Mouse (Mus musculus): Measurements from ENCODE around the gene Rab43. TPM values are rescaled to one million over a fixed set of nuclear protein-coding genes. Genes with fewer than 3 reads are reported as not detected.

Gene Rab43
- polyA plus RNA-seq, 1 experiment = 78.0 TPM

- Histone ChIP-seq H3K4me1 (ENCODE audit: control insufficient read depth, insufficient read depth, low read length) (peaks cover 18% of the 10 kb centered on the region), H3K27ac (ENCODE audit: insufficient read depth, low read depth, low read length) (0 out of 2 replicates have a peak overlapping the region, but pooled peaks have one; percentile 6), H3K4me3 (ENCODE audit: insufficient read depth, low read length) (no peak overlapping the region)
- TF ChIP-seq CTCF (IDR thresholded peaks at IDR 0.05; ENCODE audit: low read depth, low read length) (no peak), POLR2A (IDR thresholded peaks at IDR 0.05; ENCODE audit: borderline replicate concordance, low read depth, low read length) (no peak)
Observed at GRCm38 (mm10) chr6:87842254-87842653, 30.3 kb upstream of the Rab43 start.

- Histone ChIP-seq H3K4me3 (ENCODE audit: insufficient read depth, low read length) (no peak overlapping the region), H3K4me1 (ENCODE audit: control insufficient read depth, insufficient read depth, low read length) (peaks cover 24% of the 10 kb centered on the region), H3K27ac (ENCODE audit: insufficient read depth, low read depth, low read length) (no peak overlapping the region)
- TF ChIP-seq CTCF (IDR thresholded peaks at IDR 0.05; ENCODE audit: low read depth, low read length) = no peak
- no peak for TF ChIP-seq POLR2A (IDR thresholded peaks at IDR 0.05; ENCODE audit: borderline replicate concordance, low read depth, low read length)
Observed at GRCm38 (mm10) chr6:87841635-87842034, 29.7 kb upstream of the Rab43 start.

GRCm38 (mm10) chr6:87839797-87840341 lies 27.9 kb upstream of the Rab43 start:
- TF ChIP-seq CTCF (IDR thresholded peaks at IDR 0.05; ENCODE audit: low read depth, low read length) = no peak
- no peak for TF ChIP-seq POLR2A (IDR thresholded peaks at IDR 0.05; ENCODE audit: borderline replicate concordance, low read depth, low read length)
- peak overlapping the region; percentile 30; the same call in 1 of the 2 replicates for H3K27ac ChIP-seq (ENCODE audit: insufficient read depth, low read depth, low read length)

GRCm38 (mm10) chr6:87838551-87839197 lies 26.7 kb upstream of the Rab43 start, which contains the start of gene Isy1:
Gene Isy1, minus strand, starts transcription at chr6:87838798.
- H3K27ac ChIP-seq (ENCODE audit: insufficient read depth, low read depth, low read length) = peak within 1 kb of the TSS; percentile 81
- H3K4me3 ChIP-seq (ENCODE audit: insufficient read depth, low read length) = peak within 1 kb of the TSS; percentile 92
- peak; percentile 76 for TF ChIP-seq POLR2A (IDR thresholded peaks at IDR 0.05; ENCODE audit: borderline replicate concordance, low read depth, low read length)
- TF ChIP-seq CTCF (IDR thresholded peaks at IDR 0.05; ENCODE audit: low read depth, low read length) = no peak
- H3K4me1 ChIP-seq (ENCODE audit: control insufficient read depth, insufficient read depth, low read length) = peaks cover 21% of the 10 kb centered on the region

More at GRCm38 (mm10) chr6:87839797-87840341, 27.9 kb upstream of the Rab43 start:
- Histone ChIP-seq H3K4me1 (ENCODE audit: control insufficient read depth, insufficient read depth, low read length) (peaks cover 24% of the 10 kb centered on the region), H3K4me3 (ENCODE audit: insufficient read depth, low read length) (peak overlapping the region; percentile 92)

GRCm38 (mm10) chr6:87835695-87836094 lies 23.7 kb upstream of the Rab43 start, which contains the start of gene Gm45140:
Gene Gm45140, minus strand, starts transcription at chr6:87835795.
- Histone ChIP-seq H3K27ac (ENCODE audit: insufficient read depth, low read depth, low read length) (no peak within 1 kb of the TSS), H3K4me1 (ENCODE audit: control insufficient read depth, insufficient read depth, low read length) (peaks cover 12% of the 10 kb centered on the region), H3K4me3 (ENCODE audit: insufficient read depth, low read length) (no peak within 1 kb of the TSS)
- TF ChIP-seq CTCF (IDR thresholded peaks at IDR 0.05; ENCODE audit: low read depth, low read length) (no peak), POLR2A (IDR thresholded peaks at IDR 0.05; ENCODE audit: borderline replicate concordance, low read depth, low read length) (no peak)

GRCm38 (mm10) chr6:87820366-87820765 lies 8.4 kb upstream of the Rab43 start:
- TF ChIP-seq CTCF (IDR thresholded peaks at IDR 0.05; ENCODE audit: low read depth, low read length) (no peak), POLR2A (IDR thresholded peaks at IDR 0.05; ENCODE audit: borderline replicate concordance, low read depth, low read length) (no peak)

GRCm38 (mm10) chr6:87814486-87814885 lies 2.5 kb upstream of the Rab43 start:
- TF ChIP-seq CTCF (IDR thresholded peaks at IDR 0.05; ENCODE audit: low read depth, low read length) = no peak
- TF ChIP-seq POLR2A (IDR thresholded peaks at IDR 0.05; ENCODE audit: borderline replicate concordance, low read depth, low read length) = no peak
- Histone ChIP-seq H3K4me3 (ENCODE audit: insufficient read depth, low read length) (no peak overlapping the region), H3K4me1 (ENCODE audit: control insufficient read depth, insufficient read depth, low read length) (peaks cover 15% of the 10 kb centered on the region), H3K27ac (ENCODE audit: insufficient read depth, low read depth, low read length) (no peak overlapping the region)

More at GRCm38 (mm10) chr6:87820366-87820765, 8.4 kb upstream of the Rab43 start:
- H3K4me3 ChIP-seq (ENCODE audit: insufficient read depth, low read length) = no peak overlapping the region
- H3K4me1 ChIP-seq (ENCODE audit: control insufficient read depth, insufficient read depth, low read length) = no peaks in the 10 kb centered on the region
- H3K27ac ChIP-seq (ENCODE audit: insufficient read depth, low read depth, low read length) = no peak overlapping the region

GRCm38 (mm10) chr6:87812656-87813055 lies 692 bp upstream of the Rab43 start:
- TF ChIP-seq POLR2A (IDR thresholded peaks at IDR 0.05; ENCODE audit: borderline replicate concordance, low read depth, low read length) = no peak
- TF ChIP-seq CTCF (IDR thresholded peaks at IDR 0.05; ENCODE audit: low read depth, low read length) = no peak
- peaks cover 30% of the 10 kb centered on the region for H3K4me1 ChIP-seq (ENCODE audit: control insufficient read depth, insufficient read depth, low read length)
- peak overlapping the region; percentile 97; the same call in 1 of the 2 replicates for H3K4me3 ChIP-seq (ENCODE audit: insufficient read depth, low read length)
- no peak overlapping the region for H3K27ac ChIP-seq (ENCODE audit: insufficient read depth, low read depth, low read length)

- TF ChIP-seq CTCF (IDR thresholded peaks at IDR 0.05; ENCODE audit: low read depth, low read length) (no peak), POLR2A (IDR thresholded peaks at IDR 0.05; ENCODE audit: borderline replicate concordance, low read depth, low read length) (no peak)
- H3K27ac ChIP-seq (ENCODE audit: insufficient read depth, low read depth, low read length) = peak overlapping the region; percentile 74
- peak overlapping the region; percentile 97 for H3K4me3 ChIP-seq (ENCODE audit: insufficient read depth, low read length)
- peaks cover 45% of the 10 kb centered on the region for H3K4me1 ChIP-seq (ENCODE audit: control insufficient read depth, insufficient read depth, low read length)
Observed at GRCm38 (mm10) chr6:87810713-87811669, 973 bp downstream of the Rab43 start.

All from bone marrow macrophage, adult 2 months (primary cell).